Mouse (Mus musculus): Measurements from ENCODE around the gene Adamtsl5. TPM values are rescaled to one million over a fixed set of nuclear protein-coding genes. Genes with fewer than 3 reads are reported as not detected.
"Not testable (repeated sequence)": the region's sequence is repeated elsewhere in the genome, so short reads cannot be mapped to it uniquely, and the experiment has no call there.

Gene Adamtsl5
- total RNA-seq, 2 experiments from 2014 or later: 0.75 to 1.2 TPM

- DNase-seq (ENCODE audit: low spot score in 2 of 2): no peak
Observed at GRCm38 (mm10) chr10:80372706-80373105, 24.5 kb upstream of the Adamtsl5 start.

DNA sequence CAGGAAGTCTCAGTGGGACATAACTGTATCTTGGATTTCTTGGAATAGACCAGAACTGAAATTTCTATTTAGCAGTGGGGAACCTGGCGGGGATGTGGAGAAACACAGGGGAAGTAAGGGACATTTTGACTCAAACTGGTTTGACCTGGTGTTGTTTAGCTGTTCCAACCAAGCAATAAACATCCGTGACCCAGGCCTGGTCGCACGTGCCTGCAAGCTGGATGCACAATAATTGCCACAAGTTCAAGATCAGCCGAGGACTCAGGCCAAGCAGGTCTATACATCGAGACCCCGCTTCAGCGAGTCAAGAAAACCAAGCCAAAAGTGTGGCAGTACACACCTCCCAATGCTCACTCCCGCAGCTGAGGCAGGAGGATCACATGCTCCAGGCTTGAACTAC, 23.8 kb upstream of the Adamtsl5 start:
- no peak for DNase-seq (ENCODE audit: low spot score in 2 of 2)

GRCm38 (mm10) chr10:80371411-80371966, 23.3 kb upstream of the Adamtsl5 start:
- DNase-seq (ENCODE audit: low spot score in 2 of 2): peak; percentile 55 to 60

GRCm38 (mm10) chr10:80369995-80370747, 22.0 kb upstream of the Adamtsl5 start:
- no peak for DNase-seq (ENCODE audit: low spot score in 2 of 2)

- no peak for DNase-seq (ENCODE audit: low spot score in 2 of 2)
Observed at GRCm38 (mm10) chr10:80368392-80368791, 20.2 kb upstream of the Adamtsl5 start.

DNA sequence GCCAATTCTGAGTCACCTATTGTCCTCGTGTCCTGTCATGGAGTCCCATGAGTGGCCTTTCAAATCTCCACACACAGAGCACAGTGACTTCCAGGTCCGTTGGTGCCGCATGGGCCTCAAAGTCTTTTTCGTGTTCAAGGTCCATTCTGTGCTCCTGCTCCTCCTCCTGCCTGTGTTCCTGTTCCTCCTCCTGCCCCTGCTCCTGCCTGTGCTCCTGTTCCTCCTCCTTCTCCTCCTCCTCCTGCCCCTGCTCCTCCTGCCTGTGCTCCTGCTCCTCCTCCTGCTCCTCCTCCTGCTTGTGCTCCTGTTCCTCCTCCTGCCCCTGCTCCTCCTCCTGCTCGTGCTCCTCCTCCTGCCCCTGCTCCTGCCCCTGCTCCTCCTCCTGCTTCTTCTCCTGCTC, 19.7 kb upstream of the Adamtsl5 start:
- no peak for DNase-seq (ENCODE audit: low spot score in 2 of 2)

GRCm38 (mm10) chr10:80365736-80366135, 17.5 kb upstream of the Adamtsl5 start:
- DNase-seq (ENCODE audit: low spot score in 2 of 2): no peak

DNA sequence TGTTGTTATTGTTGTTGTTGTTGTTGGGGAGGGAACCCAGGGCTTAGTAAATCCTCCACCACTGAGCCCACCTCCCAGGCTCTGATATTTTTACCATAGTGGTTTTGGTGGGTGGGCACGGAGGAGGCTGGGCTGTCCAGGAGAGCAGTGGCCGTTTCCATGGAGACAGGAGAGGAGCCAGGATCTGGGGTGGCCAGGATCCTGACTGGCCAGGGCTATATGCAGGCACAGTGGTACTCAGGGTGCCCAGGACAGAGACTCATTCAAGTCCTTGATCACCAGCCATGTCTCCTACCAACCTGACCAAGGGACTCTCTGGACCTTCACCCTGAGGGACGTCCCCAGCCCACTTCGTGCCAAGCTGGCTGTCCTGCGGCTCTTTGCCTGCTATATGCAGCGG, 15.5 kb upstream of the Adamtsl5 start:
- DNase-seq (ENCODE audit: low spot score in 2 of 2): no peak

- no peak for DNase-seq (ENCODE audit: low spot score in 2 of 2)
Observed at GRCm38 (mm10) chr10:80357994-80358639, 9.9 kb upstream of the Adamtsl5 start.

DNA sequence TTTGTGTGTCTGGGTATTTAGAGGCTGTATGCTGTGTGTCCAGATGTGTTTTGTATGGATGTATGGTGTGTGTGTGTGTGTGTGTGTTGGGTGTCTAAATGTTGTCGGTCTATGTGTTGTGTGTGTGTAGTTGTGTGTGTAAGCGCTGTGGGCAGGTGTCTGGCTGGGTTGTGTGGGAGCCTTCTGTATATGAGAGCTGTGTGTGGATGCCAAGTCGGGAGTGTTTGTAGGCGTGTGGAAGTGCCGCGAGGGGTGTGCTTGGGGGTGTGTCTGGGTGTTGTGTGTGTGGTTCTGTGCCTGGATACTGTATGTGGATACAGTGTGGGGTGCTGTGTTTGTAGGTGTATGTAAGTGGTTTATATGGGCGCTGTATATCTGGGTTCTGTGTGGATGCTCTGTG, 9.1 kb upstream of the Adamtsl5 start:
- no peak for DNase-seq (ENCODE audit: low spot score in 2 of 2)

- no peak for DNase-seq (ENCODE audit: low spot score in 2 of 2)
Observed at GRCm38 (mm10) chr10:80356737-80357136, 8.5 kb upstream of the Adamtsl5 start.

DNA sequence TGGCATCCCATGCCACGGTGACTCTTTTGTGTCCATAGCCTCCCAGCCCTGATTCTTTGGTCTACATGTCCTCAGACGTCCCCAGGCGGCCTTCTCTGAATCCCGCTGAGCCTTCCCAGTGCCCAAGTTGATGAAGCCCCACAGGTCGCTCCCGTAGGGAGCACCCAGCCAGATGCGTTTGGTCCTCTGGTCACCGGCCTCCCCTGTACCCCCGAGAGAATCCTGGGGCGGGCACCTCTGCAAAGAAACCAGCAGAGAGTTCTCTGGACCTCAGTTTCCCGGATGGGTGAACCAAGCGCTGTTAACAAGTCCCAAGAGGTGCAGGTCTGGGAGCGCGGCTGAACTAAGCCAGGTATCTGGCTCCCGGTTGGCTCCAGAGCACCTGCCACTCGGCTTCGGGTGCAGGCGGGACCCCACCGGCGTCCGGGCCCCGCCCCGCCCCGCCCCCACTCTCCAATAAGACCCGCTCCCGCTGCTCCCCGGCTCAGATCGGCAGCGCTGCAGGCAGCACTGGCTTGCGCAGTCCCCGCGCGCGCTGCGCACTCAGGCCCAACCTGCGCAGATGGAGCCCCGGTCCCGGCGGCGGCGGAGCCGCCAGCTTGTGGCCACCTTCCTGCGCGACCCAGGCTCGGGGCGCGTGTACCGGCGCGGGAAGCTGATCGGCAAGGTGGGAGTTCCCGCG, 7.9 kb upstream of the Adamtsl5 start, which contains the start of gene Plk5:
Gene Plk5 (plus strand): TSS at position 459 of the 682 bp plus-strand sequence.
- no peak for DNase-seq (ENCODE audit: low spot score in 2 of 2)

DNA sequence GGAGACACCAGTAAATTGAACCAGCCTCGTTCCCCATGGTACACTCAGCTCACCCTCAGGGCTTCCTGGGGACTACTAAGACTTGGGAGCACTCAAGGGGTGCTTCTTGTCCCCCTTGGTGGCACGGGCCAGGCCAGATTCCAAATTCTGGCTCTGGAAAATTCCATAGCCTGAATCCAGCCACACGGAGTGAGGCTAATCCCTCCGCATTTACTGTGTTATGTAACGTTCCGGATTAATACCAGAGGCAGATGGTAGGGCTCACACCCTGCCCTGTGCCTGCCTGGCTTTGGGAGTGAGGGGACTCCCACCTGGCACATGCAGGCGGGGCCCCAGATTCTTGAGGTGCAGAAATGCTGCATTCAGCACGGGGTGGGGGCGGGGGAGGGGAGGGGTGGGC, 7.2 kb upstream of the Adamtsl5 start:
- no peak for DNase-seq (ENCODE audit: low spot score in 2 of 2)

DNA sequence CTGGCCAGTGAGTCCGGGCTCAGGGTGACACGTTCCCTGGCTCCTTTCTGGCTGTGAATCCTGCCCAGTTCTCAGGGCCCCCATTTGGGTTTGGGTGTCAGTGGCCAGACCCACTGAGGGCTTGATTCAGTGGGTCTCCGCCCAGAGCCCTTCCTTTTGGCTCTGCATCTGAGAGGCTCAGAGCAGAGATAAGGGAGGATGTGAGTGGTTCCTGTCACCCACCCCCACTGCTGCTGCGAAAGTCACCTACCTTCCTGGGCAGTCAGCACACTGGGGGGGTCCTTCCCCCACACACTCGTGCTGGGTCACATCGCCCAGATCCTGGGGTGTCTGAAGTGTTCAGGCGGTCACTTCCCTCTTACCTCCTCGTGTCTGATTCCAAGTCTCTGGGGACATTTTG, 4.5 kb upstream of the Adamtsl5 start:
- DNase-seq (ENCODE audit: low spot score in 2 of 2): no peak

- no peak for DNase-seq (ENCODE audit: low spot score in 2 of 2)
Observed at GRCm38 (mm10) chr10:80351896-80352295, 3.7 kb upstream of the Adamtsl5 start.

DNA sequence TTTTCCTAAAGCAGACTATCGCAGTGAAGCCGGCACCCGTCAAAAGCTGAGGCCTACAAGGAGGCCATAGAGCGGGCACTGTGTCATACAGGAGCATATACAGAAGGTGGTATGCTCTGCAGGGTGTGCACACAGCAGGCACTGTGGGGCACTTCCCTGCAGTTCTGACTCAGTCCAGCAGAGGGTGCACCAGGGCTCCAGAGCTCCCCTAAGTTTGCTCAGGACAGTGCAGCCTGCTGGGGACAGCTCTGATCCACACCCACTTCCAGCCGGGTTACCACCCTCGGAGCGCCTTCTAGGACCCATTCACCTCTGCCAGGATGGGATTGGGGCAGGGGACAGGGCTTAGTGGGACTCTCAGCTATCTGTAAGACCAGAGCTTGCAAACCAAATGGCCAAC, 2.1 kb upstream of the Adamtsl5 start:
- DNase-seq (ENCODE audit: low spot score in 2 of 2): peak; percentile 90 to 92

GRCm38 (mm10) chr10:80348981-80349380, 769 bp upstream of the Adamtsl5 start:
- no peak for DNase-seq (ENCODE audit: low spot score in 2 of 2)

DNA sequence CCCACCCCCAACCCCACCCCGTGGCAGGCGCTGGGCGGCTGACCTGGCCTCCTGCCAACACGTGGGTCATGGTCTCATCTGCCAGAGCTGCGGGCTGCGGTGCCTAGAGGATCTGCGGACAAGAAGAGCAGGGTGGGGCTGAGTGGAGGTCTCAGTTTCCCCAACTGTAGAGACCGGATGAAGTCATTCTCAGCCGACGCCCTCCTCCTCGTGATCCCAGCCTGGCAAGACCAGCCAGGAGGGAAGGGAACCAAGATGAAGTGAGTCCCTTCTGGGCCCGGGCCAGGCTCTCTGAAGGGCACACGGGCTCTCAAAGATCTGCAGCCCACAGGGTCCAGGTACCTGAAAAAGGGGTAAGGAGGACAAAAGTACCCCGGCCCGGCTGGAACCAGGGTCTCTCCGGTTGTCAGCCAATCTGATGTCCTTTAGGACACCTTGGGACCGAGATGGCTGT, 671 bp downstream of the Adamtsl5 start:
- no peak for DNase-seq (ENCODE audit: low spot score in 2 of 2)

DNA sequence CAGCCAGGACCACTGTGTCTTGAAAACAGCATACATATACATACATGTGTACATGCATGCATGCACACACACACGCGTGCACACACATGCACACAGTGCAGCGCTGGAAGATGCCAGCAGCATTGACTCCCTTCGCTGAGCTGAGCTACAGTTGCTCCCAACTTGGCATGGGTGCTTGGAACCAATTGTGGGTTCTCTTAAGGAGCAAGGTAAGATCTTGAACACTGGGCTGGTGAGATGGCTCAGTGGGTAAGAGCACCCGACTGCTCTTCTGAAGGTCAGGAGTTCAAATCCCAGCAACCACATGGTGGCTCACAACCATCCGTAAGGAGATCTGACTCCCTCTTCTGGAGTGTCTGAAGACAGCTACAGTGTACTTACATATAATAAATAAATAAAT, 2.3 kb downstream of the Adamtsl5 start:
- DNase-seq (ENCODE audit: low spot score in 2 of 2): not testable (repeated sequence)

- DNase-seq (ENCODE audit: low spot score in 2 of 2): no peak
Observed at GRCm38 (mm10) chr10:80345122-80345521, 3.1 kb downstream of the Adamtsl5 start.

GRCm38 (mm10) chr10:80344131-80344661, 4.0 kb downstream of the Adamtsl5 start:
- no peak for DNase-seq (ENCODE audit: low spot score in 2 of 2)
